Mouse (Mus musculus) spleen, postnatal 4 days (tissue): ENCODE measurements at regions not wholly inside any gene's neighbourhood (a gene's known extent, or its start where the extent isn't known, plus 50 kb on each side); places are given as distances from the start of the nearest gene placed in this dataset.

ENCODE experiments used
- DNase-seq, 2 experiments: peaks; one replicate each; pipeline ENCODE4 v3.0.0; 2022; ENCODE audit warnings: low spot score in 2 of 2

DNA sequence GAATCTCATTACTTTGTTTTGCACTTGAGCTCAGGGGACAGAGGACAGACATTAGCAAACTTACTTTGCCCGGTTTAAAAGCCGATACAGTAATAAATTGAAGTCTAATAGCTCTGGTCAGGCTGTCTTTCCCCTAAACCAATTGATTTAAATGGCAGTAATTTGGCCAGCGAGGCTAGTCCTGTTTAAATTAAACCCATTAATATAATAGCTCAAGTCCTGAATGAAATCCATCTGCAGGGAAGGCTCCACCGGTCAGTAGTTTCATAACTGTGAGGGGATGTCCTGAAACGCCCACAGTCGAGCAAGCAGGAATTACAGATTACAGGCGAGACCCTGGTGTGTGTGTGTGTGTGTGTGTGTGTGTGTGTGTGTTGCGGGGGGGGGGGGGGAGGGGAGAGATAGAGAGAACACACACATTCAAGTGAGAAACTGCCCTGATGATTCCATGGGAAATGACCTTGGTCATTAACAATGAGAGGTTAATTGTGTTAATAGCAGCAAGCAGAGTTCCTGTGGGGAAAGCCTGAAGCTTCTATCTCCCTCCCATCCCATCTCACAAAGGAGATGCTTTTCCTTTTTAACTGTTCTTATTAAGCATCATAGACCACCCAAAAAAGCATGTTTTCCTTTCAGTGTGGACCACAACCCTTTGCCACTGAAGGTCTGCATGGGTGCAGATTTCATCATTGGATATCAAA, 294.0 kb upstream of the Tle4 start:
- no peak for DNase-seq

GRCm38 (mm10) chr19:14891090-14891428, 293.2 kb upstream of the Tle4 start:
- DNase-seq, result no peak

DNA sequence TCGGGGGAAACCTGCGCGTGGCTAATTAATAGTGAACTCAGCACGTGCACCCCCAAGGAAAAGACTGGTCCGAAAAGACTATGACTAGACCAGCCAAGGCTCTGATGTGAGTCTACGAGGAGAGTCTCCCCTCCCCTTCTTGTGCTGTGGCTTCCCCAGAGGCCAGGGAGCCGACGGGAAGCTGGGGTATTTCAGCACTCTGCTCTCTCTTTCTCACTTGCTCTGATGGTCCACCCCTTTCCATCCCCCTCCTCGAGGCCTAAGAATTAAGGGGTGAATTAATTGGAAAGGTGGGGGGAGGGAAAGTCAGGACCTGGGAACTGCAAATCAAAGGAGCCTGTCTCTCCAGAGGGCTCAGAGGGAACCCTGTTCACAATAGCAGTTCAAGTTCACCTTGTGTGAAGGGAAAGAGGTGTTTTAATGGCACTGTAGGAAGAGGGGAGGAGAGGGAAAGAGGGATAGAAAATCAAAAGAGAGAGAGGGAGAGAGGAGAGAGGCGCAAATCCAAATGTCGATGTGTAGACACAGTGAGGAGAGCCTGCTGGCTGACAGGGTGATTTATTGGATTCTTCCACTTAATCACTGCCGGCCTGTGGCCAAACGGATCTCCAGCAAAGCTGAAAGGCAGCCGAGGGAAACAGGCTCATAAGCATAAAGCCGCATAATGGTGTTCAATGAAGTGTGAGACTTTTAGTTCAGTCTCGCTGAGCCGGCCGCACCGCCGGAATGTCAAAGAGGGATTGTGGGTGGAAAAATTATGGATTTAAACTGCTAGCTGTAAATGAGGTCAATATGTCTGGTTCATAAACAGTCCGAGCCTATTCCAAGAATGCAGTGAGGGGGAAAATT, 292.6 kb upstream of the Tle4 start:
- no peak for DNase-seq

- DNase-seq, result no peak
These were observed 291.9 kb upstream of the Tle4 start for GRCm38 (mm10) chr19:14889794-14890193.

GRCm38 (mm10) chr19:14883707-14884421, 286.0 kb upstream of the Tle4 start:
- no peak for DNase-seq

GRCm38 (mm10) chr19:14880818-14881217, 283.0 kb upstream of the Tle4 start:
- no peak for DNase-seq

GRCm38 (mm10) chr19:14873986-14874385, 276.1 kb upstream of the Tle4 start:
- DNase-seq, result no peak

GRCm38 (mm10) chr19:14871178-14871867, 273.5 kb upstream of the Tle4 start:
- no peak for DNase-seq

GRCm38 (mm10) chr19:14862654-14863468, 265.0 kb upstream of the Tle4 start:
- DNase-seq, result no peak

GRCm38 (mm10) chr19:14855036-14855435, 257.2 kb upstream of the Tle4 start:
- DNase-seq, result no peak

DNA sequence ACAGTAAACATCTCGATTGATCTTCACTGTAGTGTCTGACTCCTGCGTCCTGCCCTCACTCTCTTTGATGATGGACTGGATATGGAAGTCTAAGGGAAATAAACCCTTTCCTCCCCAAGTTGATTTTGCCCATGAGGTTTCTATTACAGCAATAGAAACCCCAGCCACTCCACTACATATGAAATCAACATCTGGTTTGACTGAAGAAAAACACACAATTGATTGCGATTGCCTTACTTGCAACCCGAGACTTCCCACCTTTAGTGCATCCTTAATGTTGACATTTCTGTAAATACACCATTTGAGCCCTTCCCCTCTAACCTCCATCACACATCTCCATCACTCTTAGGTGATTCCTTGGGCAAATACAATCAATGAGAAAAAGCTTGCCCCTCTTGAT, 255.6 kb upstream of the Tle4 start:
- no peak for DNase-seq

DNA sequence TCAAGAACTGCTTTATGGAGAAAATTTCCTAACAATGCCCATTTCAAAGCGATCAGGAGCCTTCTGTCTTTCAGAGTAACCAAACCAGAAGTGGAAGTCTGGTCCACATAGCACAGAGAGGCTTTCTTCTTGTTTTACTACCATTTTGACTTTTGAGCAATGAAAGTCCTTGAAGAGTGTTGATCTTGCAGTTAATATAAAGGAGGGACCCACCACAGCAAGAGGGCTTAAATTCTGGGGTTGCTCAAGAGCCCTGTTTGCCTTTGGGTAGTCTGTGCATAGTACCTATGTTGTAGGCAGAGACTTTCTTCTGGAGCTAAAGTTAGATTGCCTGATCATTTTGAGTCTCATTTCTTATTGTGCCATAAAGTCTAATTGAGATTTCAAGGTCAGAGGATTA, 251.7 kb upstream of the Tle4 start:
- DNase-seq, result no peak

DNA sequence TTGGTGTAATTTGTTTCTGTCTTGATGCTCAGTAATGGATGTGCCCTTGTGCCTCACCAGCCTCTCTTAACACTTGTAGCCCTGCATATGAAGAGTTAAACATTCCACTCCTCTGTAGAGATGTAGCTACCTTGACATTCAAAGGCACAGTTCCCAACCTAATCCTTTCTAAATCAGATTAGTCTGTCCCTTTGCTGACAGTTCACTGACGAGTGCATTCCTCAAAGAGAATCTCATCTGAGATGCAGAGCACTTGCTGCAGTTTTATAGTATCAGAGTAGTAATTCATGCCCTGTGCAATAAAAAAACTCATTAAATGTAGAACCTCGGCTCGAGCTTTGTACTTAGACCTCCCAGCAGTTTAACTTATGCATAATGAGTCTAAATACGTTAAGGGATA, 249.3 kb upstream of the Tle4 start:
- no peak for DNase-seq

DNA sequence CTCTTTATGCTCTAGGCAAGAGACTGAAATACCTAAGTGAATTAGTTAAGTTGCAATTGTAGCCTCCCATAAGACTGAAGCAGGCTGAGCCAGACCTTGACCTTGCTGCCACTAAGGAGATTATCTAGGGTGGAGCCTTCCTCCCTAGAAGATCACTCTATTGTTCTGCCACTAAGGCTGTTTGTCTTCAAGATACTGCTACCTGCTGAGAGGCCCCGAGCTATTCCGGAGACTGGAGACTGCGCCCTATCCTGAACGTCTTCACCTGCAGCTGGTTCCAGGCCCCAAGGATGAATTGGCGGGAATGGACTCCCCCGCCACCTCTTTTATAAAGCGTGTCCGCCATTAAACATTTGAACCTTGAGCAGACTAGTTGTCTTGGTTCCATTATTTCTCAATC, 237.8 kb upstream of the Tle4 start:
- no peak for DNase-seq

DNA sequence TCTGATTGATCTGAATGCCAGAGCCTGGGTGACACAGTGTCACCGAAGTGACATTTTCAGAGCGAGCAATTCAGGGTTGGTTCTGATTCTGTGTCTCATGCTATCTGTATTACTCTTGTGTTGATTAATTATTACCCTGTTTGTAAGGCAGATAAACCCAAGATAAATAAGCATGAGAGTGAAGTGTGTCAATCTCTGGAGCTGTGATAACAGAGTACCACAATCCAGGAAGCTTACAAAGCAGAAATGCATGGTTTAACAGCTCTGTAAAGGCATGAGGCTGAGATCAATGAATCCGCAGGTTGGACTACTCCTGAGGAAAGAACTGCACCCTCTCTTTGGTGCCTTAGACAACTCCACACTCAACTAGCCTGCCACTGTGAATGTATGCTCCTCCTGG, 218.5 kb upstream of the Tle4 start:
- no peak for DNase-seq

DNA sequence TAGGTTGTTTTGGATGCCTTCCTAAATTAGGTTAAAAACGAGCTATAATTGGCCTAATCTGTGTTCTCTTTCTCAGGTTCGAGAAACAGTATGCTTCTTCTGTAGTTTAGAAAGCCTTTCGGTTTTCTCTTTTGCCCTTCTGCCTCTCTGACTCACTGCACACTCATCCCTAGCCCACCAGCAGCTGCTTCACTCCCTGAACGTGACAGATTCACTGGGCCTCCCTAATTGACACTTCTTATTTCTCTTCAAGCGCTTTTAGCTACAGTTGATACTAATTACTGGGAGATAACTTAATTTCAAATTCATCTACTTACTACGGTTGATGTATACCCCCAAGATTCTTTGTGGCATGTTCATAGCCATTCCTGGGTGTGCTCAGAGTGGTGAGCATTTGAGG, 208.9 kb upstream of the Tle4 start:
- no peak for DNase-seq

DNA sequence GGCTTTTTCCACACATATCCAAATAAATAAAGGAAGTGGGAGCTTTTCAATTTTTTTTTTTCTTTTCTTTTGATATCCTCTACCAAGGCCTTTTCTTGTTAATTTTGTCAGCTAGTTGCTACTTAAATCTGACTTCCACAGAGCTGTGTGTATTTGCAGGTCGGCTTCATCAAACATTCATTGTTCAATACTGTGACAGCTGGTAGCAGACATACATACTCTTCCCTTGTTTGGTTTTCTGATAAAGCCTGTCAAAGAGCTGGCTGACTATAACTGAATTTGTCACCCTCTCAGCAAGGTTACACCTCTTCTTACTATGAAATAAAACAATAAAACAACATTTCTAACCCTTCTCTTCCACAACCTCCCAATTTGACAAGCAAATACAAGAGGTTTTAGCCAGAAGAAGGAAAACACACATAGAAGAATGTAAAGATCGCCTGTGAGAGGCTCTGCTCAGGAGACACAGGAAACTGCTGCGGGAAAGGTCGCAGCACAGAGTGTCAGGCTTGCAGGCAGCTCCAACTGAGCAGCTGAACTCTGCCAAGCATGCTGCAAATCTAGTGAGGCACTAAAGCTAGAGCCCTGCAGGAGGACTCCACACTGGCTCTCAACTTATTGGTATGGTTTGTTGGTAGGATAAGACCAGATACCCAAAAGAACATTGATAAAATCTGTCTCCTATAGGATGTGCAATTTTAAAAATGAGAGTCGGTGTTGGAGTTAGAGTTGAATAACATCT, 205.2 kb upstream of the Tle4 start:
- no peak for DNase-seq

DNA sequence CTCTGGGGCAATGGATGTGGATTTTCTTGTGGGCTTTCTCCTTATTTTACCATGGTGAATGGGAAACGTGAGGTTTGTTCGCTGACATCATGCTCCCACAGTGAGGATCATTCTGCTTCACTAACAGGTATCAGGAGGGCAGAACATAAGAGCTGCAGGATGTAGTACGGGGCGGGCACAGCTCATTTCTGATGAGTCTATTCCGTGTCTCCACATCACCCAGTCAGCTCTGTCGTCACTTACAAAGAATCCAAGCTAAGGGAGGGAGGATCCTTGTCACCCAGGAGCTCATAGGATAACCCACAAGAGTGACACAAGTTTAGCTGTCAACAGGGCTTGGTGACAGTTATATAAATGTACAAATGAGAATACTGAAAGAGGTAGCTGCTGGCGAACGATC, 203.8 kb upstream of the Tle4 start:
- no peak for DNase-seq

DNA sequence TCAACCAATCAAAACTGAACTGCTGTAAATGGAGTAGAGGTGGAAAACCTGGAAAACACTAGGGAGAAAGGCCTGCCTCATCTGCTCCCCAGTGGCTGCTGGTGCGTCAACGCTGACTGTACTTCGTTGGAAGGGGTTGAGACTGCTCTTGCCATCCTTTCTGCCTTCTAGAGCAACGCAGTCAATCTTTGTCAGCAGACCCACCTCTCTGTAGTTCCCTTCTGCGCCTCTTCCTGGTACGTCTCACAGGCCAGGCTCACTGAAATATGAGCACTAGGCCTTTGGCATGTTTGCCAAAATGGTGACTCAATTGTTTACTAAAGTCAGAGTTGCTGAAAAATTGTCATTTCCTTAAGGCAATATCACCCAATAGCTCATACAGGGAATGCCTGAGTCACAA, 201.2 kb upstream of the Tle4 start:
- DNase-seq, result no peak

DNA sequence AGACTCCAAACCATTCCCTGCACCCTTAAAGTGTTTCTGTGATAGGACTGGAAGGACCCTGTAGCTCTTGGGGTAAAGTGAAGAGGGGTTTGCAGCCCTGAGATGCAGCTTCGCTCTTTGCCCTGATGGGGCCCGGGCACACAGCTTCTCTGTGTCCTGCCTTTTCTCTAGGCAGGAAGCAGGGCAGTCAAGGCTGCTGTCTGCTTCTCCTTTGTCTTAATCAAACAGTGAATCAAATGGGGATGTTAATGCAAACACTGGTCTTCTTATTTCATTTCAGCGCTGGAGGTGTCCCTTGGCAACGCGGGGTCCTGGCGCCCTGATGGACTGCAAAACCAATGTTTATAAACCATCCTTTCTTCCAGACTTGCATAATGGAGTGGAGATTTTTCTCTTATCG, 200.6 kb upstream of the Tle4 start:
- DNase-seq, result no peak

- no peak for DNase-seq
These were observed 198.1 kb upstream of the Tle4 start for GRCm38 (mm10) chr19:14795910-14796309.
